Mouse (Mus musculus): ENCODE results near the gene Hddc3. TPM values are rescaled to one million over a fixed set of nuclear protein-coding genes. Genes with fewer than 3 reads are reported as not detected.

Hddc3 gene
- polyA plus RNA-seq, 1 experiment, result 35.2 TPM

GRCm38 (mm10) chr7:80371041-80371751, 28.3 kb downstream of the Hddc3 start, which contains the start of gene Man2a2:
Man2a2 (minus strand) TSS chr7:80371375.
- H3K27ac ChIP-seq (replicated peaks; ENCODE audit: low read depth, low read length), result peak within 1 kb of the TSS; percentile 54

GRCm38 (mm10) chr7:80372166-80372565, 29.3 kb downstream of the Hddc3 start:
- Histone ChIP-seq H3K27ac (replicated peaks; ENCODE audit: low read depth, low read length) (no peak overlapping the region), H3K4me1 (ENCODE audit: control insufficient read depth, insufficient read depth, insufficient read length, low read length) (peaks cover 3% of the 10 kb centered on the region; the same call in 1 of the 2 replicates), H3K4me3 (ENCODE audit: insufficient read depth, low read depth, low read length) (no peak overlapping the region)

More at GRCm38 (mm10) chr7:80371041-80371751, 28.3 kb downstream of the Hddc3 start, which contains the start of gene Man2a2:
- H3K4me1 ChIP-seq (ENCODE audit: control insufficient read depth, insufficient read depth, insufficient read length, low read length), result peaks cover 3% of the 10 kb centered on the region; the same call in 1 of the 2 replicates
- H3K4me3 ChIP-seq (ENCODE audit: insufficient read depth, low read depth, low read length), result peak within 1 kb of the TSS; percentile 84

GRCm38 (mm10) chr7:80372667-80373066, 29.8 kb downstream of the Hddc3 start:
- H3K27ac ChIP-seq (replicated peaks; ENCODE audit: low read depth, low read length), result no peak overlapping the region
- H3K4me1 ChIP-seq (ENCODE audit: control insufficient read depth, insufficient read depth, insufficient read length, low read length), result peaks cover 3% of the 10 kb centered on the region; the same call in 1 of the 2 replicates
- no peak overlapping the region for H3K4me3 ChIP-seq (ENCODE audit: insufficient read depth, low read depth, low read length)

- H3K27ac ChIP-seq (replicated peaks; ENCODE audit: low read depth, low read length), result no peak overlapping the region
Observed at GRCm38 (mm10) chr7:80373352-80373751, 30.4 kb downstream of the Hddc3 start.

GRCm38 (mm10) chr7:80373850-80374249, 30.9 kb downstream of the Hddc3 start:
- Histone ChIP-seq H3K27ac (replicated peaks; ENCODE audit: low read depth, low read length) (no peak overlapping the region), H3K4me3 (ENCODE audit: insufficient read depth, low read depth, low read length) (no peak overlapping the region), H3K4me1 (ENCODE audit: control insufficient read depth, insufficient read depth, insufficient read length, low read length) (0 out of 2 replicates have a peak, but pooled peaks cover 3% of the 10 kb centered on the region)

More at GRCm38 (mm10) chr7:80373352-80373751, 30.4 kb downstream of the Hddc3 start:
- Histone ChIP-seq H3K4me3 (ENCODE audit: insufficient read depth, low read depth, low read length) (no peak overlapping the region), H3K4me1 (ENCODE audit: control insufficient read depth, insufficient read depth, insufficient read length, low read length) (peaks cover 3% of the 10 kb centered on the region; the same call in 1 of the 2 replicates)

GRCm38 (mm10) chr7:80374280-80374679, 31.4 kb downstream of the Hddc3 start:
- Histone ChIP-seq H3K4me1 (ENCODE audit: control insufficient read depth, insufficient read depth, insufficient read length, low read length) (0 out of 2 replicates have a peak, but pooled peaks cover 3% of the 10 kb centered on the region), H3K27ac (replicated peaks; ENCODE audit: low read depth, low read length) (no peak overlapping the region), H3K4me3 (ENCODE audit: insufficient read depth, low read depth, low read length) (no peak overlapping the region)

- Histone ChIP-seq H3K27ac (replicated peaks; ENCODE audit: low read depth, low read length) (no peak overlapping the region), H3K4me3 (ENCODE audit: insufficient read depth, low read depth, low read length) (no peak overlapping the region), H3K4me1 (ENCODE audit: control insufficient read depth, insufficient read depth, insufficient read length, low read length) (no peaks in the 10 kb centered on the region)
Observed at GRCm38 (mm10) chr7:80374733-80375132, 31.8 kb downstream of the Hddc3 start.

- Histone ChIP-seq H3K4me1 (ENCODE audit: control insufficient read depth, insufficient read depth, insufficient read length, low read length) (no peaks in the 10 kb centered on the region), H3K27ac (replicated peaks; ENCODE audit: low read depth, low read length) (no peak overlapping the region), H3K4me3 (ENCODE audit: insufficient read depth, low read depth, low read length) (no peak overlapping the region)
Observed at GRCm38 (mm10) chr7:80375376-80376039, 32.6 kb downstream of the Hddc3 start.

GRCm38 (mm10) chr7:80376192-80376591, 33.3 kb downstream of the Hddc3 start:
- Histone ChIP-seq H3K4me1 (ENCODE audit: control insufficient read depth, insufficient read depth, insufficient read length, low read length) (no peaks in the 10 kb centered on the region), H3K27ac (replicated peaks; ENCODE audit: low read depth, low read length) (no peak overlapping the region), H3K4me3 (ENCODE audit: insufficient read depth, low read depth, low read length) (no peak overlapping the region)

- H3K27ac ChIP-seq (replicated peaks; ENCODE audit: low read depth, low read length), result no peak overlapping the region
- no peak overlapping the region for H3K4me3 ChIP-seq (ENCODE audit: insufficient read depth, low read depth, low read length)
- no peaks in the 10 kb centered on the region for H3K4me1 ChIP-seq (ENCODE audit: control insufficient read depth, insufficient read depth, insufficient read length, low read length)
Observed at GRCm38 (mm10) chr7:80377471-80377870, 34.6 kb downstream of the Hddc3 start.

GRCm38 (mm10) chr7:80379531-80379930, 36.6 kb downstream of the Hddc3 start:
- Histone ChIP-seq H3K4me3 (ENCODE audit: insufficient read depth, low read depth, low read length) (no peak overlapping the region), H3K4me1 (ENCODE audit: control insufficient read depth, insufficient read depth, insufficient read length, low read length) (no peaks in the 10 kb centered on the region), H3K27ac (replicated peaks; ENCODE audit: low read depth, low read length) (no peak overlapping the region)

GRCm38 (mm10) chr7:80382919-80383318, 40.0 kb downstream of the Hddc3 start:
- no peak overlapping the region for H3K4me3 ChIP-seq (ENCODE audit: insufficient read depth, low read depth, low read length)
- no peak overlapping the region for H3K27ac ChIP-seq (replicated peaks; ENCODE audit: low read depth, low read length)
- H3K4me1 ChIP-seq (ENCODE audit: control insufficient read depth, insufficient read depth, insufficient read length, low read length), result no peaks in the 10 kb centered on the region; the same call in 1 of the 2 replicates

- Histone ChIP-seq H3K4me1 (ENCODE audit: control insufficient read depth, insufficient read depth, insufficient read length, low read length) (peaks cover 2% of the 10 kb centered on the region), H3K4me3 (ENCODE audit: insufficient read depth, low read depth, low read length) (peak overlapping the region; percentile 77), H3K27ac (replicated peaks; ENCODE audit: low read depth, low read length) (peak overlapping the region; percentile 93)
Observed at GRCm38 (mm10) chr7:80386235-80386930, 43.5 kb downstream of the Hddc3 start.

- Histone ChIP-seq H3K4me1 (ENCODE audit: control insufficient read depth, insufficient read depth, insufficient read length, low read length) (peaks cover 2% of the 10 kb centered on the region), H3K27ac (replicated peaks; ENCODE audit: low read depth, low read length) (peak overlapping the region; percentile 93), H3K4me3 (ENCODE audit: insufficient read depth, low read depth, low read length) (peak overlapping the region; percentile 77)
Observed at GRCm38 (mm10) chr7:80387033-80387632, 44.2 kb downstream of the Hddc3 start.

Measured in brown adipose tissue, adult 24 weeks (tissue).